Mouse (Mus musculus) cerebral cortex, adult 2 months (tissue): ENCODE measurements around the gene Triobp.

Experiments used
- WGBS: fragments of 180-500 bp; shearing (Covaris S2); methylation state at CpG from one replicate; pipeline ENCODE4 v1.1.7; 2018; 5-methylcytosine and 5-hydroxymethylcytosine counted together

Gene Triobp

DNA sequence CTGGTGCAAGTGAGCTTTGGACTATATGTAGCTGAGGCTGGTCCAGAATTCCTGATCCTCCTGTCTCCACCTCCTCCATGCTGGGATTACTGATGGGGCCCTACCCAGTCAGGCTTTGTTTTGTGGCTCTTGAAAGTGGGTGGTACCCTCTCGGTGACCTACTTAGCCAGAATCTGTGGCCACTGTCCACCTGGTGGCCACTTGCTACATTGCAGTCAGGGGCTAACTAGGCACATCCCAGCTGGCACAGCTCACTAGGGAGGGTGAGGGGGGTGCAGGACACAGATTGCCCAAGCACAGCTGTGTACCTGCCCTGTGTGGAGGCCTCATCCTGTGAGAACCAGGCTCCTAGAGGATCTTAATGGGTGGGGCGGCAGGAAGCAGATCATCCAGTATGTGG lies 15.4 kb downstream of the Triobp start:
- 38% methylated on average over 2 of the region's 2 CpGs for WGBS

DNA sequence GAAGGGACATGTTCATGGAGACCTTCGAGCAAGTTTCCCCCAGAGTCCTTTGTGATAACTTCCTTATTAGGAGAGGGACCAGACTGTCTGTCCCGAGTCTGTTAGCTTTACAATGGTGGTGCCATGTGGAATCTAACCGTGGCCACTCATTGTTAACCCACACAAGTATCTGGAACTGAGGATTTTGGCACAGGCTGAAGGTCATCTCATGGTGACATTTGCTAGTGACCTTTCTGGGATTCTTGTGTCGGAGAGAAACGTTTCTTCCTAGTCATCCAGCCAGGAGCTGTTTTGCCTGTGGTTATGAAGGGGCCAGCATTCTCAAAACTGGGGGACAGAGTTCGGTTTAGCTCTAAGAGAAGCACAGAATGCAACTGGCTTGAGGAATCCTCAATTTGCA lies 24.1 kb downstream of the Triobp start:
- 85% methylated on average over 6 of the region's 6 CpGs for WGBS

DNA sequence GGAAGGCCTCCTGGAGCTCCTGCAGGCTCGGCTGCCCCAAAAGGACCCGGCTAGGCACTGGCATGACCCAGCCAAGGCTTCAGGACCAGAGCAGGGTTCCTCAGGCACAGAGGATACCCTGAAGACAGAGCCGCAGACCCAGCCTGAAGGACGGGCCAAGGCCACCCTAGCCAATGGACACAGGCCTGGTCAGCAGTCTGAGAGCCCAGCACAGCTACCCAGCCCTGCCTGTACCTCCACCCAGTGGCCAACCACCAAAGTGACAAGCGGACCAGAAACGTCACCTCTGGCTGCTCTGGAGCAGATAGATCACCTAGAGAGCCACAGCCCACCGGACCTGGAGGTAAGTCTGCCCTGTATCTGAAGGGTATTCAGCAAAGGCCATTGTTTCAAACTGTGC lies 26.4 kb downstream of the Triobp start:
- 90% methylated on average over 7 of the region's 7 CpGs for WGBS

DNA sequence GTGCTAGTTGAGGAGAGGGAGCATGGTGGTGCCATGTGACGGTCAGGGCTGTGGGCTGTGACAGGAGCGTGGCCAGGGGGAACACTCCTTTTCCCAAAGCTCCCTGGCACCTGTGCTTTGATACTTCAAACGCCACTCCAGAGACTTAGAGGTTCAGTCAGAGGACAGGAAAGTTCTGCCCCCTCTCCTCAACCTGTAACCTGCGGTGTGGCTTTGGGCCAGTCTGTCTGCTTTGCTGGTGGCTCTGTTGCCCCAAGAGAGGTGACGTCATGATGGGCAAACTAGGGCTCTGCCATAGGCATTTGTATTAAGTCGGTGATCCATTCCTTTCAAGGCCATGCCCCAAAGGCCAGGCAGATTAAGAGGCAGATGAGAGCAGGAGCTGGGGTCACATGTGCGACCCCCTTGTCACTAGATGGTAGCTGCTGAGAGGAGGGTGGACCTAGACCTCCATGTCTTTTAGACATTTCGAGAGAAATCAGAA lies 30.2 kb downstream of the Triobp start:
- 95% methylated on average over 8 of the region's 8 CpGs for WGBS

DNA sequence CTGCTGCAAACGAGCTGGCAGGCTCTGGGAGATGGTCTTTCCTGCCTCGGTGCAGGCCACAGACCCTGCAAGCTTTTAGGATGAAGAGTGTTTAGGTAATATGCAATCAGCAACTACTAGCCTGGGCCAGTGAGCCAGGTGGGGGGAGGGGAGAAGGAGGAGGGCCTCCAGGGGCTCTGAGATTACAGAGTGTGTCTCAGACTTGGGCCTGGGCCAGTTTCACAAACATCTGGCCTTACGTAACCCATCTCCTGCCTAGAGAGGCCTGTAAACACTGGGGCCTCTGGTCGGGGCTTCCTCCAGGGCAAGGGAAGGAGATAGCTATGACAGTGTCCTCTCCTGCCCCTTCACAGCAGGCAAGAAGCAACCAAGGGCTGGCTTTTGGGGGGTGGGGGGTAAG lies 31.4 kb downstream of the Triobp start:
- 45% methylated on average over 4 of the region's 4 CpGs for WGBS

DNA sequence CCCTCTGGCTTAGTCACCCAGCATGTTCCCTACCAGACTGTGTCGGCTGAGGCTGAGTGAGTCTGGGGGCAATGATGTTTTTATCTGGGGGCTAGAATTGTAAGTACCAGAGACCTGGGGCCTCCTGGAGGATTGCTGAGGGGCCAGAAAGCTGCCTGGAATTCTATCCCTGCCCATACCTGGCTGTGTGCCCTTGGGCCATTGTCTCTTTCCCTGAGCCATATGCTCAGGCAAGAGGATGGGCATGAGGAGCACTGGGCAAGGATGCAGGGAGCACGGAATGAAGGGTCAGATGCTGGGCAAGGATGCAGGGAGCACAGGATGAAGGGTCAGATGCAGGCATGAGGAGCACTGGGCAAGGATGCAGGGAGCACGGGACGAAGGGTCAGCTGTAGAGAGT lies 32.6 kb downstream of the Triobp start:
- WGBS: 86% methylated on average over 4 of the region's 4 CpGs

DNA sequence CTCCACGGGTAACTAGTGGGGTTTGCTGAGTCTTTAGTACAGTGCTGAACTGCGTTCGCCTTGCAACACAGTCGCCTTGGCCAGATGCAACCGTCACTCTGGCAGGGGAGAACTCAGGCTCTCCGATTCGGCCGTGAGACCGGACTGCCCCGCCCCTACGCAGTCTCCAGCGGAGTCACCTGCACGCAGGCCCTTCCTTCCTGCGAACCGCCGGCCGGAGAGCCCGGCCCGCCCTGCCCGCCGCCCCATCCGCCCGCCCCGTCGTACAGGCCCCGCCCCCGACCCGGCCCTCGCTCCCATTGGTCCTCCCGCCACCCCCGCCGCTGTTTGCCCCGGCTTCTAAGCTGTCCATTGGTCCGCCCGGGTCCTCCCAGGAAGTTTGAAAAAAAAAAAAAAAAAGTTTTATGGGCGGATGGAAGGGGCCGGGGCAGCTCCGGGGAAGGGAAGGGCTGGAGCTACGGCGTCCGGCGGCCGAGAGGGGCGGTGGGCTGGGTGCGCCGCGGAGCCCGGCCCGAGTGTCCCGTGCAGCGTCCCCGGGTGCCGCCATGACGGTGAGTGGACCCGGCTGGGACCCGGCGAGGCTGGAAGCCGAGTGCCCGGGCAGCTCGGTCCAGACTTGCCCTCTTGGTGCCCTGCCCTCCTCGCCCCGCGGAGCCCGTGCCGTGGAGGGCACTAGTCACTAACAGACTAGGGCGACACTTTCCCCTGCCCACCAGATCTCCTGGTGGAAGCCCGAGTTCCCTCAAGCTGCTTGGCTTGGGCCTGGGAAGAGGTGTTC lies 35.3 kb downstream of the Triobp start:
- 2% methylated on average over 65 of the region's 67 CpGs for WGBS

DNA sequence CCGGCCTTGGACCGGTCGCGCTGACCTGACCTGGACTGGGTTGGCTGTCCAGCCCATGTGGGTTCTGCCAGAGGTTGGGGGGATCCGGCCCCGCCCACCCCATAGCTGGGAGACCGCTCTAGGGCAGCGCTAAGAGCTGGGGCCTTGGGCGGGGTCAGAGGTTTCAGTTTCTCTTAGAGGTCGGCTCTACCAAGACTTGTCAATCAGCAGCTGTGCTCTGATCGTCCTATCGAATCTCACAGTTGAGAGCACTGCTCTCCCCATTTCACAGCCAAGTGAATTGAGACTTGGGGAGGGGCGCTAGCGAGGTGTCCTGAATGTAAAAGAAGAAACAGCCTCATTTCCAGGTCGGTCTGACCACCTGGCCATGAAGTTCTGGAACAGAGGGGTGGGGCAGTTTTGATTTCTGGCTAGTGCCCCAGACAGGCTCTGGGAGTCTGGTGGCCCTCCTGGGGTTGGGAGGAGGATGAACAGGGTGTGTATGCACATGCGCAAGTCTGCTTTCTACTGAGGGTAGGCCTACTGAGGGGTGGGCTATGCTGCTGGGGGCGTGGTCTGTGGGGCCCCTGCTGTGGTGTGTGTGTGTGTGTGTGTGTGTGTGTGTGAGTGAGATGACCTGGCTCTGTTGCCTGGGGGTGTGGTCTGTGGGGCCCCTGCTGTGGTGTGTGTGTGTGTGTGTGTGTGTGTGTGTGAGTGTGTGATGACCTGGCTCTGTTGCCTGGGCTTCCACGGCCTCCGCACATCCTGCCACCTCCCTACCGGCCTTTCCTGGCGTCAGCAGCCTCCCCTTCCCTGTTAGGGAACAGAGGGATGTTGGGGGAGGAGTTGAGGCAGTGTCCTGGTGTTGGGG lies 36.1 kb downstream of the Triobp start:
- 17% methylated on average over 21 of the region's 21 CpGs for WGBS

DNA sequence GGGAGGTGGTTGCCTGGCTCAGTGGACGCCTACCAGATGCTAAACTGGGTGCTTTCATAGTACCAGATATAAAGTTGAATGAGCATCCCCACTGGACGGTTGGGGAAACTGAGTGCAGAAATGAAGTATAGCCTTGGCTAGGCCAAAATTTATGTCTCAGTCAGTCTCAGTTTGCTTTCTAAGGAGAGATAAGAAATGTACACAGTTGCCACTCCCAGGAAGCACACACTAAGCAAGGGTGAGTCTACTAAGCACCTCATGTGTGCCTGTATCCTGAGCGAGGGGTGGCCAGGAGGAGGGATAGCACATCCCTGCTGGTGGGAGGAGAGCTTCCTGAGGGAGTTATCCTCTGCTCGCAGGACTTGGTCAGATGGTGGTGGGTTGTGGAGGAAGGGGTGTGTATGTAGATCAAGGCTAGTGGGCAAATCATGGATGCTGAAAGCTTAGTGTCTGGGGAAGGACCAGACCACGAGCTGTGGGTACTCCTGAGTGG lies 36.8 kb downstream of the Triobp start:
- WGBS: 46% methylated on average over 5 of the region's 5 CpGs

DNA sequence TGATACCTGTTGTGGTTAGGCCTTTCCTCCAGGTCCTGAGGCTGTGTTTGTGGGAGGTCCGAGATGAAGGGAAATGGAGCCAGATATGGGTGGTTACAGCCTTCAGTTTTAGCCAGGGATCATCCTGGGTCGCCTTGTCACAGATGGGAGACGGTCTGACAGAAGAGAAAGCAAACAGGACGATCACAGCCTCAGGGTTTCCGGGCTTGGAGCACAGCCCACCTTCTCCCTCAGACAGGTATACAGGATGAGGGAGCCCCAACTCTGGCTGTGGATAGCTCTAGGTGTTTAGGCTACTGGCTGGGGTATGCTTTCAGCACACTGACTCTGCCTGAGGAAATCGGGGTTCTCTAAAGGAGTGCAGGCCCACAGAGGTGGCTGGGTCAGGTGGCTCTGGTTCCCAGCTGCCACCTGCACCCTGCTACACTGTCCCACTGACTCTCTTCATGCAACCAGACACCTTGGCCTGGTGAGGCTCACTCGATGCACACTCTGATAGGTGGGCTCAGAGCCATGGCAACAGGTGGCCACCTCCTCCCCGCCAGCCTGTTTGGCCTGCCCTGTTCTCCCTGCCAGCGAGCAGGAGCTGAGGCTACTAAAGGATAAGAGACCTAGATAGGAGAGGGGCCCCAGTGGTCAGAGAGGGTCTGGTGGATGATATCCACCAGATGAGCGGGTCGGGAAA lies 39.2 kb downstream of the Triobp start:
- 84% methylated on average over 11 of the region's 11 CpGs for WGBS

DNA sequence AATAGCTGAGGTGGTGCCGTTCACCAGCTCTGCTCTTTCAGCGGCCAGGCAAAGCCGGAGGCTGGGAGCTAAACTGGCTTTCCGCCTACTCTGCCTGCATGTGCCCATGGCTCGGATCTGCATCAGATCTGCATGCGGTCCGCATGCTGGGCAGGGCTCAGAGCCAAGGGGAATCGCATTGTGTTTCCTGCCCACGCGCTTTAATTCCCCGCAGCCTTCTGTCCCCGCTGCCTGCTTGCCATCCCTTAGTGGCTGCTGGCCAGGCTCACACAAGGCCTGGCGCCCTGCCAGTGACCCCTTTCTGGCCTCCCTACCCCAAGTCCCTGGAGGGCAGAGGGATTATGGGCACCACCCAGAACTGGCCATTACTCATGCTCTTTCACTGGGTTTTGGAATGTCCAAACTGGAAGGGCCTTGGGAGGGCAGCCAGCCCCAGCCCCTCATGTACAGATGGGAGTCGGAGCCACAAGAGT lies 41.0 kb downstream of the Triobp start:
- 15% methylated on average over 14 of the region's 14 CpGs for WGBS

DNA sequence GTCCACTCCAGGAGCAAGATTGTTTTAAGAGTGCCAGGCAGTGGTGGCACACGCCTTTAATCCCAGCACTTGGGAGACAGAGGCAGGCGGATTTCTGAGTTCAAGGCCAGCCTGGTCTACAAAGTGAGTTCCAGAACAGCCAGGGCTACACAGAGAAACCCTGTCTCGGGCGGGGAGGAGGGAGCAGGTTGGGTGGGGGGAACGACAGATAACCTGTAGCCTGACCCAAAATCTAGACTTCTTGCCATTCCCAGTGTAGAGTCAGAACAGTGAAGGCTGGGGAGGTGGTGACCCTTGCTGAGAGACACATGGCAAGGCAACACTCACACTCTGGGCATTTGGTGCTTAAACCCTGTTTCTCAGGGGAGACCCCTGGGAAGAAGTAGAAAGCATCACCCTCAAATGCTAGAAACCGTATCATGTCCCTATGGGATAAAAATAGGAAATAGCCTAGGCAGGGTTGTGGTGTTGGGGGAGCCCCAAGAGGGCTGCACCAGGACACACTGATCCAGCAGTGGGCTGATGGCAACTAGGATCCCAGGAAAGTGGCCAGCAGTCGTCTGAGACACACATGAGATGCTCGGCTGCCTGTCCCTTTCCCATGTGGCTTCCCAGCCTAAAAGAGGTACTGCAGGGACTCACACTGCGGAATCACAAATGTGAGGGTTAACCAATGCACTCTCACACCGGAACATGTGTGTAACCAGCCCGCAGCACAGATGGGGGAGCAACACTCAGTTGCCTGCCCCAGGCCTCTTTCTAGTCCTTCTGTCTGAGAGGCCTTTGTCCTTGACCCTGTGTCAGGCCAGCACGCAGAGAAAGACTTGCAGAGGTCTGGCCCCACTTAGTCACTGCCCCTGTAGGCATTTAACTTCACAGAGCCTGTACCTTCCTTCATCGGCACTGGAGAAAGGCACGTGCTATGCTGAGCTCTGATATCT lies 41.9 kb downstream of the Triobp start:
- 90% methylated on average over 14 of the region's 14 CpGs for WGBS

DNA sequence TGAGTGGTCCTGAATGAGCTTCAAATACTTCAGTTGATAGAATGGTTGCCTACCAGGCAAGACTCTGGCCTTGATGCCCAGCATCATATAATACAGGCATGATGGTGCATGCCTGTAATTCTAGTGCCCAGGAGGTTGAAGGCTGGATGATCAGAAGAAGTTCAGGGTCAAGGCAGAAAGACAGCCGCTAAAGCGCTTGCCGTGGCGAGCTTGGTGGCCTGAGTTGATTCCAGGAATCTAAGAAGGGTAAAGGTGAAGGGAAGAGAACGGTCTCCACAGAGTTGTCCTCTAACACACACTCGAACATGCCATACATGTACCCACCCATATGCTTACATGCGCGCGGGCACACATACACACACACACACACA lies 42.6 kb downstream of the Triobp start:
- WGBS: 96% methylated on average over 9 of the region's 9 CpGs

DNA sequence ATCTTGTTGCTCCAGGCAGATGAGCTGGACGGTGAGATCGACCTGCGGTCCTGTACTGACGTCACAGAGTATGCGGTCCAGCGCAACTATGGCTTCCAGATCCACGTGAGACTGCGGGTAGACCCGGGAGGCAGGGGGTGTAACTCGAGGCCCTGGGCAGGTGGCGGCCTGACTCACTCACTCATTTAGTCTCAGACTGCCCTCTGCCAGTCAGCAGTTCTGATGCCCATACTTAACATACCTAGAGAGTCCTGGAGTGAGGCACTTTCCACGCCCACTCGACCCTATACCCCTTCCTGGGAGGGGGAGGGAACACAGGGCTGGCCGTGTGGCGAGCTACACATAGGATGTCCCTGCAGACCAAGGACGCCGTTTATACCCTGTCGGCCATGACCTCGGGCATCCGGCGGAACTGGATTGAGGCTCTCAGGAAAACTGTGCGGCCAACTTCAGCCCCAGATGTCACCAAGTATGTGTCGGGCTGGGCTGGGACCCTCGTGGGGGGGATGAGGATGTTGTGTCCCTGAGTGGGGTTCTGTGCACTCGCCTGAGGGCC lies 43.5 kb downstream of the Triobp start:
- 96% methylated on average over 25 of the region's 25 CpGs for WGBS

DNA sequence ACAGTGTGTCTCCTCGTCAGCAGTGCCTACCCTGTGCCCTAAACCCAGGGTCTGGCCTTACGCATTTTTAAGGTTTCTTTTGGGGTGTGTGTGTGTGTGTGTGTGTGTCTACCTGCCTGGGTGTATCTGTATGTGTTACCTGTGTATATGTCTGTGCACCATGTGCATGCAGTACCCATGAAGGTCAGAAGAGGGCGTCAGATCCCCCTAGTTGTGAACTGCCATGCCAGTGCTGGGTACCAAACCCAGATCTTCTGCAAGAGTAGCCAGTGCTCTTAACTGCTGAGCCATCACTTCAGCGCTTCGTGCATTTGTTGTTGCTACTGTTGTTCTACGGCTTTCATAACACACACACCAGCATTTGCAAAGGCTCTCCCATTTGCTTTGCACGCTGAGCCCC lies 44.7 kb downstream of the Triobp start:
- WGBS: 93% methylated on average over 7 of the region's 7 CpGs

DNA sequence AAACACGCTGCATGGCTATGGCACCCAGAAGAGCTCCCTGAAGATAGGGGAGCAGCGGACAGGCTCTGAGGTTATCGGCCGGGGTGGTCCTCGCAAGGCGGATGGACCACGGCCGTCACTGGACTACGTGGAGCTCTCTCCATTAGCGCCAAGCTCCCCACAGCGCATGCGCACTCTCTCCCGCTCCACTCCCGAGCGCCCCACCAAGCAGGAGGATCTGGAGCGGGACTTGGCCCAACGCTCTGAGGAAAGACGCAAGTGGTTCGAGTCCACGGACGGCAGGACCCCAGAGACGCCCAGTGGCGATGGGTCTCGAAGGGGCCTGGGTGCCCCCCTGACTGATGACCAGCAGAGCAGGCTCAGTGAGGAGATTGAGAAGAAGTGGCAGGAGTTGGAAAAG lies 45.4 kb downstream of the Triobp start:
- WGBS: 97% methylated on average over 24 of the region's 24 CpGs

DNA sequence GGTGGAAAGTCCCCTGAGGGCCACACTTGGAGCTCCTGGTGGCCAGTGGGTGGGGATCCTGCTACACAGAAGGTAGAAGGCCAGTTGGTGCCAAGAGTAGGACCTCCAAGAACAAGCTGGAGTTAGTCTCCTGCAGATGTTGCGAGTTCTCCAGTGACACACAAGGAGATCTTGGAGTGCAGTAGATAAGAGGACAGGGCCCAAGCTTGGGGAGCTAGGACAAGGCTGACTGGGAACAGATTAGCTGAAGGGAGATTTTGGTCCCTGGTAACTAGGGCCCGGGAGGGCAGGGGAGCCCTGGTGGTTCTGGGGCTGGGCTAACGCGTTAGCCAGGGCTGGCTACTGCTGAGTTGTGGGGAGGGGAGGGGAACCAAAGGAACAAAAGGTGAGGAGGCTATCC lies 48.4 kb downstream of the Triobp start:
- 96% methylated on average over 4 of the region's 4 CpGs for WGBS

DNA sequence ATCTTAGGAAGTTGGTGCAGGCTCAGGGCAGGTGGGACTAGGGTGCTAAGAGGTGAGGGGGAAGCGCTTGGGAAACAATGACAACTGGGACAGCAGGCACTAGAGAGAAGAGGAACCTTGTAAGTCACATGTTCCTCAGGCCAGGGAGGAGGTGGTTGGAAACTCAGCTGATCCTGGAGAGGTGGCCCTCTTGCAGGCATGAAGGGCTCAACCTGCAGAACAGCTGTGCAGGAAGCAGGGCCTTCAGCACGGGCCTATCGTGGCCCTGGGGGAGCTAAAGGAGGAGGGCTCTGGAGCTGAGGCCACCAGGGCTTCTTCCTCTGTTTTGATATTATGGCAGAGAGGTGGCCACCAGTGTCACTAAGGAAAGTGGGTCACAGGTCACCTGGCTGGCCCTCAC lies 49.1 kb downstream of the Triobp start:
- WGBS: 81% methylated on average over 3 of the region's 3 CpGs

DNA sequence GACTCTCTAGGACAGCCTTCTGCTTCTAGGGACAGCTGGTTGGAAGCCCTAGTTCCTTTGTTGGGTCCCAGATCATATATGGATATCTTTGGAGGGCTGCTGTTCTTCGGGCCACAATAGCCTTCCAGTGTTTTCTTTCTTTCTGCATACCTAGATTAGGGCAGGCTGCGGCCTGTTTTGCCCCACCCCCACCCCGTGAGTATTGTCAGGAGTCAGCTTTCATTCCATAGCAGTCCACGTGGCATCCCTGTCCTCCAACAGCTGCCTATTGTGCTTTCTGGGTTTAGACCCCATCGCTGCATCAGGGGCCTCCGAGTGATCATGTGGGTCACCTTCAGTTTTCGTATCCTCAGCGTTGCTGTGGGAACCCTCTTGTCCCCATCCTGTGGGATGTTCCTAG lies 50.8 kb downstream of the Triobp start:
- 80% methylated on average over 8 of the region's 8 CpGs for whole genome bisulfite sequencing

DNA sequence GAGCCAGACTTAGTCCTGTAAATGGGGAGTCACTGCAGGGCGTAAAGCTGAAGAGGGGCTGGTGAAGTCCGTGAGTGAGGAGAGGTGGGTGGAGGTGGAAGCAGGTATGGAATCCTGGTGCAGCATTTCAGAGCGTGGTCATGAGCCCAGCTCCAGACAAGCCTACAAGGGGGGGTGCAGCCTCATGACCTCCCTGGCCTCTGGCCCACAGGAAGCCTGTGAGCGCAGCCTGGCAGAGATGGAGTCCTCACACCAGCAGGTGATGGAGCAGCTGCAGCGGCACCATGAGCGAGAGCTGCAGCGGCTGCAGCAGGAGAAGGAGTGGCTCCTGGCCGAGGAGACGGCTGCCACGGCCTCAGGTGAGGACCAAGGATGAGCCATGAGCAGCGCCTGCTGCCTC lies 52.1 kb downstream of the Triobp start:
- 87% methylated on average over 11 of the region's 11 CpGs for WGBS

DNA sequence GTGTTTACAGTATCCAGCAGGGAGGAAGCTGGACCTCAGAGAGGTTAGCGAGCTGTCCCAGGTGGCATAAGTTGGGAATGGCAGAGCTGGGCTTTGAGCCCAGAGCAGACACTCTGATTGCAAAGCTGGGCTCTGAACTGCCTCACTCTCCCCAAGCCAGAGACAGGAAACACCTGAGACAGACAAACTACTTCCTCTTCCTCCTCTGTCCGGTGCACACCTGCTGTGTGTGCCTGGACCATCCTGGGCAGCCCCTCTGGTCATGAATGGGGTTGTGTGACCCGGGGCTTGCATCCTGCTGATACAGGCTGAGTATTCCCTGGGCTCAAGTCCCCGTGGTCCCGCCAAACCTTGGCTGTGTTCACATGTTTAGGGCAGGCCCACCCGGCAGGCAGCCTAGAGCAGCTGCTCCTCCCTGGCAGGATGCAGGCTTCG lies 52.9 kb downstream of the Triobp start:
- 76% methylated on average over 7 of the region's 7 CpGs for WGBS
